Comparison of ENCODE assay signal across 9 mouse cellular contexts in the genomic region with DNA sequence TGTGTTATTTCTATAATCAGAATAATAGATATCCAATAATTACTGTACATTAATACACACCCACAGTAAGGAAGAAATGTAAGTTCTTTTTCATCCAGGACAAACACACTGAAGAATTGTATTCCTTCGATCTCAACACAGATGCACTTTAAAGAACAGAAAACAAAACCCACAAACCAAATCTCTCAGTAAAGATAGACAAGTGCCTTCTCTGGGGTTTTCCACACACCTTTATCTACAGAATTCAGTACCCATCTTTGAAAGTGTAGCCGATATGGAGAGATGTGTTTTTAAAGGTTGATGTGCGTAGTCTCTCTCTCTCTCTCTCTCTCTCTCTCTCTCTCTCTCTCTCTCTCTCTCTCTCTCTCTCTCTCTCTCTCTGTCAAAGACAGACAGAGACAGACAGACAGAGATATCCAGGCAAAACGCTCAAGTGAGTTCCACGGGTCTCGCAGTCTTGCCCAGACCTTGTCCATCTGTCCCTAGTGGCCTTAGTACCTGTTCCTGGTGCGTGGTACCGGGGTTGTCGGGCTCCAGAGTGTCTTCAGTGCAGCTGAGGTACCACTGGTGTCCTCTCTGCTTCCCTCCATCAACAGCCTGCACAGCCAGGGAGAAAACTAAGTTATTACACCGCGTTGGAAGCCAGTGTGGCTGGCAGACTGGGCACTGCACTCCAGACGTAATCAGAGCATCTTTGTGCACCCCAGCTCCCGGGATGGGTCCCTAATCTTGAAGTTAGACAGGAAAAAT. TPM values are rescaled to one million over a fixed set of nuclear protein-coding genes. Genes with fewer than 3 reads are reported as not detected.
A peak's percentile ranks its signal among the peaks of the same experiment; 100 is the strongest.
DNase-seq lines count a peak whose midpoint lies in the region; ATAC-seq and TF ChIP-seq lines count a peak whose summit lies in the region.
"Had no signal": no experiment of that assay in that cellular context is flagged by ENCODE, and none has a peak within 500 bp of the region (broad histone marks: within the 10 kb centered on the region; RNA-seq: fewer than 3 reads in every experiment).

No protein-coding gene starts in this region.

- intact Hi-C loops in left cerebral cortex, adult 2 months (cut with DNase I), result no loop called here
- intact Hi-C loops in left cerebral cortex, postnatal 4 days (cut with DNase I), result loop anchor here (10.0 kb wide), 1 partner anchor 488 kb away; no protein-coding TSS in a partner anchor

- peaks cover 11% of the 10 kb centered on the region for H3K27me3 ChIP-seq in embryonic facial prominence, embryonic 11.5 days (ENCODE audit: control insufficient read depth, insufficient read depth, low read length)
- H3K27me3 ChIP-seq in intestine, postnatal 0 days (replicated peaks; ENCODE audit: control insufficient read depth, insufficient read depth, low read length), result peaks cover 25% of the 10 kb centered on the region

- H3K4me3 ChIP-seq in left cerebral cortex, adult 2 months, result peak overlapping the region; percentile 52
- peak overlapping the region; percentile 60; the same call in 1 of the 2 replicates for H3K4me3 ChIP-seq in embryonic facial prominence, embryonic 11.5 days (ENCODE audit: low read depth, low read length)
- peak overlapping the region; percentile 51 for H3K4me3 ChIP-seq in intestine, postnatal 0 days (ENCODE audit: low read depth, low read length)

- no peak for DNase-seq in left cerebral cortex, adult 2 months (ENCODE audit: extremely low spot score in 1 of 2, low spot score in 2 of 2)
- DNase-seq in left cerebral cortex, postnatal 4 days, result no peak
- DNase-seq in embryonic facial prominence, embryonic 11.5 days (ENCODE audit: low spot score), result no peak
- DNase-seq in retina, postnatal 1 day, result no peak
- no peak for DNase-seq in thymus, adult 18-20 months
- DNase-seq in cerebellum, adult 9-10 months, result no peak

- H3K4me2 ChIP-seq in embryonic facial prominence, embryonic 11.5 days (ENCODE audit: low read depth, low read length), result peak overlapping the region; percentile 95
- peak overlapping the region; percentile 86 for H3K4me2 ChIP-seq in intestine, postnatal 0 days (replicated peaks; ENCODE audit: low read depth)

- H3K36me3 ChIP-seq in embryonic facial prominence, embryonic 11.5 days (replicated peaks; ENCODE audit: control insufficient read depth, insufficient read depth, low read depth, low read length), result no peaks in the 10 kb centered on the region
- no peaks in the 10 kb centered on the region for H3K36me3 ChIP-seq in intestine, postnatal 0 days (ENCODE audit: control insufficient read depth, insufficient read depth)

- H3K4me1 ChIP-seq in embryonic facial prominence, embryonic 11.5 days (ENCODE audit: control insufficient read depth, insufficient read depth, low read length), result no peaks in the 10 kb centered on the region
- H3K4me1 ChIP-seq in intestine, postnatal 0 days (replicated peaks; ENCODE audit: control insufficient read depth, insufficient read depth, low read length), result 0 out of 2 replicates have a peak, but pooled peaks cover 4% of the 10 kb centered on the region

- TF ChIP-seq CTCF in left cerebral cortex, adult 2 months (IDR thresholded peaks at IDR 0.05), result no peak
- TF ChIP-seq CTCF in intestine, postnatal 0 days (IDR thresholded peaks at IDR 0.05; ENCODE audit: low read depth), result no peak

- H3K9ac ChIP-seq in embryonic facial prominence, embryonic 11.5 days (replicated peaks; ENCODE audit: low read length), result no peak overlapping the region; the same call in 1 of the 2 replicates
- H3K9ac ChIP-seq in intestine, postnatal 0 days (ENCODE audit: low read depth, low read length), result no peak overlapping the region

- no peak overlapping the region for H3K27ac ChIP-seq in left cerebral cortex, adult 2 months
- H3K27ac ChIP-seq in embryonic facial prominence, embryonic 11.5 days (replicated peaks; ENCODE audit: low read depth, low read length), result no peak overlapping the region
- H3K27ac ChIP-seq in intestine, postnatal 0 days (ENCODE audit: low read depth, low read length), result no peak overlapping the region

- no peaks in the 10 kb centered on the region for H3K9me3 ChIP-seq in embryonic facial prominence, embryonic 11.5 days (replicated peaks; ENCODE audit: control insufficient read depth, low read length)
- no peaks in the 10 kb centered on the region for H3K9me3 ChIP-seq in intestine, postnatal 0 days (ENCODE audit: control insufficient read depth)

- ATAC-seq in embryonic facial prominence, embryonic 11.5 days (replicated peaks; ENCODE audit: insufficient number of reproducible peaks, low FRiP score, low TSS enrichment, low read depth), result no peak
- ATAC-seq in intestine, postnatal 0 days, result no peak
- ATAC-seq in monocyte, adult 5-6 weeks (replicated peaks; ENCODE audit: insufficient number of reproducible peaks, low FRiP score, low TSS enrichment, poor library complexity, severe bottlenecking), result 0 out of 2 replicates have a peak, but pooled peaks have one; percentile 29

- WGBS in embryonic facial prominence, embryonic 11.5 days, result 43% methylated on average over 13 of the region's 13 CpGs
- 47% methylated on average over 13 of the region's 13 CpGs for WGBS in intestine, postnatal 0 days

RNA-seq across cellular contexts. Expression of a gene that starts 1.4 kb away (rescaled TPM):
- total RNA-seq in left cerebral cortex, adult 2 months (2021), result under 1 TPM; 0.79 to 0.84 TPM
- under 1 TPM; 0.87 to 0.98 TPM for total RNA-seq in left cerebral cortex, postnatal 4 days (2021)
- polyA plus RNA-seq in embryonic facial prominence, embryonic 11.5 days (2014; fragmentation: Nextera tagmentation; extraction: Ambion mirVana), result 1.5 and 1.6 TPM in 2 replicates
- 0.60 and 0.65 TPM in 2 replicates for polyA plus RNA-seq in intestine, postnatal 0 days (2015; fragmentation: Nextera tagmentation; extraction: Ambion mirVana)
- 2.9 to 11.8 TPM (median 5.1 TPM) in 3 replicates for total RNA-seq in monocyte, adult 5-6 weeks (2017)
- polyA plus RNA-seq: liver, adult 2 months had no signal
